Mouse (Mus musculus) liver, embryonic 14.5 days (tissue): Measurements from ENCODE around the gene Spred1. TPM values are rescaled to one million over a fixed set of nuclear protein-coding genes. Genes with fewer than 3 reads are reported as not detected.

Experiments used
- ATAC-seq: fragments of 200-750 bp; cut with Nextera tagmentation; 2 replicates; pipeline ENCODE4 v1.8.0; 2017; ENCODE audit warnings: moderate number of reproducible peaks, mild to moderate bottlenecking, moderate library complexity; ENCODE audit not compliant: insufficient read depth
- DNase-seq, 3 experiments: peaks; one replicate each; pipeline ENCODE4 v3.0.0-alpha.2; 2012 to 2013; ENCODE audit warnings: low read depth in 3 of 3, low spot score in 3 of 3
- H3K27ac ChIP-seq: fragments of 300-500 bp; sonication (generic); 2 replicates; pipeline ENCODE4 v1.5.1; 2014; ENCODE audit warnings: moderate library complexity, mild to moderate bottlenecking, control low read depth, inconsistent platforms
- H3K27me3 ChIP-seq: fragments of 300-500 bp; sonication (generic); 2 replicates; pipeline ENCODE4 v1.6.1; 2014; ENCODE audit warnings: mild to moderate bottlenecking, low read length, moderate library complexity; ENCODE audit not compliant: control insufficient read depth, insufficient read depth
- H3K36me3 ChIP-seq: fragments of 300-500 bp; sonication (generic); replicated peaks from 2 replicates; pipeline ENCODE4 v1.6.1; 2014; ENCODE audit warnings: low read depth; ENCODE audit not compliant: control insufficient read depth, insufficient read depth
- H3K4me1 ChIP-seq, 2 experiments: fragments of 200-500 bp in 1 of 2; fragments of 300-500 bp in 1 of 2; sonication (generic) in 1 of 2; replicated peaks; 2 replicates each; pipeline ENCODE4 v1.6.1; 2012 to 2014; ENCODE audit warnings: antibody characterized with exemption in 1 of 2, inconsistent platforms in 1 of 2, low read length in 1 of 2; ENCODE audit not compliant: control insufficient read depth in 2 of 2, insufficient read depth in 2 of 2
- H3K4me2 ChIP-seq: fragments of 300-500 bp; sonication (generic); 2 replicates; pipeline ENCODE4 v1.6.1; 2014; ENCODE audit warnings: low read depth, mild to moderate bottlenecking, control low read depth, moderate library complexity
- H3K4me3 ChIP-seq, 2 experiments: fragments of 200-500 bp in 1 of 2; fragments of 300-500 bp in 1 of 2; sonication (generic) in 1 of 2; 2 replicates each; pipeline ENCODE4 v1.5.1; 2012 to 2014; ENCODE audit warnings: low read depth in 2 of 2, low read length in 2 of 2, mild to moderate bottlenecking in 2 of 2, control low read depth in 1 of 2, inconsistent platforms in 1 of 2, moderate library complexity in 1 of 2; ENCODE audit not compliant: insufficient read depth in 1 of 2
- H3K9ac ChIP-seq: fragments of 300-500 bp; sonication (generic); replicated peaks from 2 replicates; pipeline ENCODE4 v1.6.1; 2014; ENCODE audit warnings: mild to moderate bottlenecking, control low read depth, moderate library complexity
- H3K9me3 ChIP-seq: fragments of 300-500 bp; sonication (generic); 2 replicates; pipeline ENCODE4 v1.6.1; 2016; ENCODE audit warnings: low read length, mixed read lengths; ENCODE audit not compliant: control insufficient read depth
- CTCF ChIP-seq: IDR thresholded peaks from 2 replicates; pipeline ENCODE4 v1.5.1; 2016; ENCODE audit warnings: antibody characterized with exemption, low read depth, control low read depth
- EP300 ChIP-seq: IDR thresholded peaks from 2 replicates; pipeline ENCODE4 v1.6.1; 2016; ENCODE audit warnings: antibody characterized with exemption, low read depth
- WGBS: fragments of 180-500 bp; shearing (Covaris S2); extraction: QIAGEN DNeasy Blood & Tissue Kit; methylation state at CpG from one replicate; pipeline ENCODE4 v1.1.7; 2014; ENCODE audit not compliant: insufficient replicate concordance; 5-methylcytosine and 5-hydroxymethylcytosine counted together
- polyA plus RNA-seq, 2 experiments: library from polyadenylated mRNA; depleted of rRNA in 1 of 2; stranded (reverse) in 1 of 2; unstranded in 1 of 2; fragments of >200 nt; fragmentation: Nextera tagmentation in 1 of 2; extraction: Ambion mirVana in 1 of 2; gene quantifications; 2 replicates each; pipeline versions ENCODE4 v1.2.1 to v1.2.3; 2012 to 2014

Gene Spred1
- polyA plus RNA-seq, 2 experiments, result 2.4 to 2.7 TPM

DNA sequence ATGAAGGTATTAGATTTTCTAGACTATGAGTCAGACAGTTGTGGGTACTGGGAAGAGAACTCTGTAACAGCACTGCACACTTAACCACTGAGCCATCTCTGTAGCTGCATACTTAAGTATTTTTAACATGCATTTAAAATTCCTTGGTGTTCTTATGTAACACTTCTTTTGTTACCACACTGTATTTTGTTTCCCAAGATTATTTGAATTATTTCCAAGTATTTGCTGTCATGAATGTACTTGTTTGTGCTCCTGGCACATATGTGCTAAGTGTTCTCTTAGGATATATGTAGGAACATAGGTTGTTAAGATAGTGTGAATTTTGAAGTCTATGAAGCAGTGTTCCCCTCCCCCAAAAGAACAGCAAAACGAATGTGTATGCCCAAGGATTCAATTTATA is 10.7 kb downstream of the Spred1 start:
- H3K4me2 ChIP-seq, result no peak overlapping the region
- H3K4me1 ChIP-seq, result peaks cover 0 to 2% of the 10 kb centered on the region in 2 experiments; a peak in 2 of 4 replicates
- ATAC-seq (no peak), DNase-seq (no peak)
- TF ChIP-seq CTCF (no peak), EP300 (no peak)
- H3K9me3 ChIP-seq, result no peaks in the 10 kb centered on the region
- 47% methylated on average over 1 of the region's 1 CpGs for WGBS
- H3K36me3 ChIP-seq, result no peaks in the 10 kb centered on the region
- H3K9ac ChIP-seq, result no peak overlapping the region
- H3K27me3 ChIP-seq, result no peaks in the 10 kb centered on the region
- H3K4me3 ChIP-seq, result no peak overlapping the region
- H3K27ac ChIP-seq, result no peak overlapping the region

GRCm38 (mm10) chr2:117133541-117133940 is 12.4 kb downstream of the Spred1 start:
- no peak for ATAC-seq

DNA sequence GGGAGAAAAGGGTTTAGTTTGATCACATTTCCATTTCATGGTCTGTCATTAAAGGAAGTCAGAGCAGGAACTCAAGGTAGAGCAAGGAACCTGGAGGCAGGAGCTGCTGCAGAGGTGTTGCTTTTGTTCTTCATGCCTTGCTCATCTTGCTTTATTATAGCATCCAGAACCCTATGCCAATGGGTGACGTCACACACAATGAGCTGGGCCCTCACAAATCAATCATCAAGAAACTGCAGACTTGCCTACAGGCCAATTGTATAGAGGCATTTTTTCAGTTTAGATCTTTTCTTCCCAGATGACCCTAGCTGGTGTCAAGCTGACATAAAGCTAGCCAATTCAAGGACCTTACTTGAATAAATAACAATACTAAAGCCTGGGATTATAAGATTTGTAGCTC is 16.6 kb downstream of the Spred1 start:
- H3K36me3 ChIP-seq, result no peaks in the 10 kb centered on the region
- no peak overlapping the region for H3K27ac ChIP-seq
- no peaks in the 10 kb centered on the region for H3K9me3 ChIP-seq
- DNase-seq, result no peak
- no peak overlapping the region for H3K4me2 ChIP-seq
- H3K4me1 ChIP-seq, result peaks cover 0 to 4% of the 10 kb centered on the region in 2 experiments; a peak in 1 of 4 replicates
- no peak overlapping the region for H3K9ac ChIP-seq
- H3K4me3 ChIP-seq, result no peak overlapping the region
- WGBS, result 63% methylated on average over 1 of the region's 1 CpGs
- no peaks in the 10 kb centered on the region for H3K27me3 ChIP-seq
- TF ChIP-seq CTCF (no peak), EP300 (no peak)
- no peak for ATAC-seq

More at GRCm38 (mm10) chr2:117133541-117133940, 12.4 kb downstream of the Spred1 start:
- H3K27ac ChIP-seq, result no peak overlapping the region
- no peak for TF ChIP-seq CTCF
- no peak for TF ChIP-seq EP300
- no peaks in the 10 kb centered on the region for H3K36me3 ChIP-seq
- 64% methylated on average over 2 of the region's 2 CpGs for WGBS
- no peak overlapping the region for H3K4me3 ChIP-seq
- H3K27me3 ChIP-seq, result no peaks in the 10 kb centered on the region
- H3K9me3 ChIP-seq, result no peaks in the 10 kb centered on the region
- no peak overlapping the region for H3K4me2 ChIP-seq
- peaks cover 0 to 2% of the 10 kb centered on the region in 2 experiments; a peak in 1 of 4 replicates for H3K4me1 ChIP-seq
- DNase-seq, result no peak
- H3K9ac ChIP-seq, result no peak overlapping the region

DNA sequence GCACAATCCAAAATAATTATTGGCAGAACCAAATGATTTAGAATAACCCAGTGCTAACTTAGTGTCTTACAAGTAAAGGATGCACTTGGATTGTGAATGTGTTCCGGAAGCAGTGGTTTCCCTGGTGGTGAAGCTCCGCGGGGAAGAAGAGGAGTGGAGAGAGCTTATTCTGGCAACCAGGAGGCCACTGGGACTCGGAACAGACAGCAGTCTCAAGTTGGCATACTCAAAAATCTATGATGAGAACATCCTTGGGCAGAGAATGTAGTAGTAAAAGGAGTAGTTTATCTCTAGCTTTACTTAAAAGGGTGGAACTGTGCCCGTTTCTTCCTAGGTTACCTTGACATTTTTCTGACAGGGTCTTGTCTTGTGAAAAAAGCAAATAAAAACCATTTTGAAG is 17.8 kb downstream of the Spred1 start:
- H3K27ac ChIP-seq, result no peak overlapping the region
- H3K4me2 ChIP-seq, result no peak overlapping the region
- H3K4me3 ChIP-seq, result no peak overlapping the region
- TF ChIP-seq EP300, result no peak
- TF ChIP-seq CTCF, result no peak
- H3K9me3 ChIP-seq, result no peaks in the 10 kb centered on the region
- ATAC-seq (no peak), DNase-seq (no peak)
- no peaks in the 10 kb centered on the region for H3K27me3 ChIP-seq
- no peaks in the 10 kb centered on the region for H3K36me3 ChIP-seq
- WGBS, result 75% methylated on average over 5 of the region's 5 CpGs
- H3K4me1 ChIP-seq, result peaks cover 0 to 4% of the 10 kb centered on the region in 2 experiments; a peak in 1 of 4 replicates
- H3K9ac ChIP-seq, result no peak overlapping the region

DNA sequence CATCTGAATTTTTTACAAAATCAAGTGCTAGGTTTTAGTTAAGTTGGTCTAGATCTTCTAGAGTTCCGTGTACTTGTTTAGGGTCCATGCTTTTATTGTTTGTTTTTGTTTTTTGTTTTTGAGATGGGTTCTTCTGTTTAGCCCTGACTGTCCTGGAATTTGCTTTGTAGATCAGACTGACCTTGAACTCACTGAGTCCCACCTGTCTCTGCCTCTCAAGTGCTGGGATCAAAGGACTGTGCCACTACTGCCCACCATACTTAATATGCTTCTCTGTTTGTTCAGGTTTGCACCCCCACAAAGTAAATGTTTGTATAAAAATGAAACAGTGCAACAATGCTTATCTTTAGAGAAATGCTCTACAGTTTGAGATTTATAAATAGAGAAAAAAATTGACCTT is 18.8 kb downstream of the Spred1 start:
- Histone ChIP-seq H3K27ac (no peak overlapping the region), H3K9ac (no peak overlapping the region), H3K27me3 (no peaks in the 10 kb centered on the region), H3K9me3 (no peaks in the 10 kb centered on the region), H3K4me1 (peaks cover 0 to 4% of the 10 kb centered on the region in 2 experiments; a peak in 1 of 4 replicates), H3K4me2 (no peak overlapping the region), H3K4me3 (no peak overlapping the region), H3K36me3 (no peaks in the 10 kb centered on the region)
- TF ChIP-seq EP300, result no peak
- no peak for TF ChIP-seq CTCF
- no peak for ATAC-seq
- no peak for DNase-seq
- WGBS, result 48% methylated on average over 1 of the region's 1 CpGs
